18 mouse cellular contexts compared by ENCODE assay signal in the genomic region with DNA sequence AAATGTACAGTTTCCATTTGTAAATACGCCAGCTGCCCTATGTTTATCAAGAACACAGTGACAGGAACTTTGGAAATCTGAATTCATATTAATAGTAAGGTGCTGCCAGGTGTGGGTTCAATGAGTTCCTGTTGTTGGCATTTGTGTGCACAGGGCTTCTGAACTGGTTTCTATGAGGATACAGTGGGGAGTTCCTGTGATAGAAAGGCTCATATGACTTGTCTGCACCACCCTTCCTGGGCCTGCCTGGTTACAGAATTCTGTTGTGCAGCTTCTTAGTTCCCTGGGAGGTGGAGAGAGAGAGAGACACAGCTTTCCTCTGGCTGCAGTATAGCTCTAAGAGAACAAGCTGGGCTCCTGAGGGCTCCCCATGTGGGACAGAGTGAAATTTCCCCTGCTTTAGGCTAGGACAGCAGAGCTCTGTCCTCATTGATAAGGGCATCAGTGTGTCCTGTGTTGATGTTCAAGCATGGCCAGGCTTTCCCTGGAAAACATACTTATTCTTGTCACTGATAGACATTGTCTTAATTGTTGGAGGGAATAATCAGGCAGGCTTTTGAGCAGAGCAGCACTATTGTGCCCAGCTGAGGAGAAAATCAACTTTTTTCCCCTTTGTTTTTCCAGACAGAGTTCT. TPM values are rescaled to one million over a fixed set of nuclear protein-coding genes. Genes with fewer than 3 reads are reported as not detected.
DNase-seq lines count a peak whose midpoint lies in the region; ATAC-seq and TF ChIP-seq lines count a peak whose summit lies in the region.
"Had no signal": no experiment of that assay in that cellular context is flagged by ENCODE, and none has a peak within 500 bp of the region (broad histone marks: within the 10 kb centered on the region; RNA-seq: fewer than 3 reads in every experiment).

No protein-coding gene starts in this region.

- H3K4me1 ChIP-seq in thymus, adult 2 months (replicated peaks; ENCODE audit: control insufficient read depth, insufficient read depth, low read length): peaks cover 8% of the 10 kb centered on the region

- H3K36me3 ChIP-seq in thymus, adult 2 months (ENCODE audit: control insufficient read depth, insufficient read depth, low read length): peaks cover 3% of the 10 kb centered on the region; the same call in 1 of the 2 replicates

- no peak overlapping the region for H3K4me3 ChIP-seq in left cerebral cortex, adult 2 months
- H3K4me3 ChIP-seq in thymus, adult 2 months (ENCODE audit: control insufficient read depth, insufficient read depth, low read length): no peak overlapping the region
- H3K4me3 ChIP-seq: liver, embryonic 13.5 days had no signal

- no peak for TF ChIP-seq POLR2A in thymus, adult 2 months (IDR thresholded peaks at IDR 0.05; ENCODE audit: control insufficient read depth, extremely low read depth, insufficient read depth, low read length, poor library complexity)

- H3K27me3 ChIP-seq in thymus, adult 2 months (ENCODE audit: control insufficient read depth, insufficient read depth, low read length): no peaks in the 10 kb centered on the region
- H3K27me3 ChIP-seq: liver, embryonic 13.5 days had no signal

- TF ChIP-seq CTCF in left cerebral cortex, adult 2 months (IDR thresholded peaks at IDR 0.05): no peak
- no peak for TF ChIP-seq CTCF in thymus, adult 2 months (IDR thresholded peaks at IDR 0.05; ENCODE audit: borderline replicate concordance, control insufficient read depth, extremely low read depth, insufficient read depth, low read length, poor library complexity)

- peak; percentile 32 for ATAC-seq in activated CD4-positive, CD25-positive, alpha-beta regulatory T cell, adult 4 months
- ATAC-seq: forebrain, embryonic 16.5 days; intestine, embryonic 16.5 days had no signal

- peak overlapping the region; percentile 54 for H3K27ac ChIP-seq in left cerebral cortex, adult 2 months
- H3K27ac ChIP-seq in thymus, adult 2 months (ENCODE audit: control insufficient read depth, insufficient read depth, low read length): no peak overlapping the region
- H3K27ac ChIP-seq: liver, embryonic 13.5 days had no signal

- peak; percentile 92 for DNase-seq in heart, adult 11 months
- DNase-seq in heart, postnatal 25 days (ENCODE audit: low spot score): no peak
- no peak for DNase-seq in left cerebral cortex, adult 2 months (ENCODE audit: extremely low spot score in 1 of 2, low spot score in 2 of 2)
- DNase-seq in left cerebral cortex, postnatal 36 days (ENCODE audit: low spot score in 2 of 2): no peak
- peak; percentile 38 for DNase-seq in lung, postnatal 25 days (ENCODE audit: low spot score)
- DNase-seq in thymus, adult 2 months: no peak
- DNase-seq in layer of hippocampus, adult 11-12 months (ENCODE audit: low spot score): no peak
- DNase-seq: adrenal gland, postnatal 10 days; cerebellum, postnatal 10 days; gastrocnemius, postnatal 36 days; kidney, postnatal 14 days; left cerebral cortex, postnatal 4 days; liver, embryonic 13.5 days; midbrain, embryonic 14.5 days; right cerebral cortex, postnatal 14 days had no signal

- intact Hi-C loops in heart, postnatal 25 days (cut with DNase I): no loop called here
- intact Hi-C loops in left cerebral cortex, adult 2 months (cut with DNase I): no loop called here
- intact Hi-C loops in left cerebral cortex, postnatal 36 days (cut with DNase I): no loop called here

- 86% methylated on average over 1 of the region's 1 CpGs for WGBS in thymus, adult 2 months

RNA-seq across cellular contexts. Expression of gene Ippk, which starts 7.1 kb away (rescaled TPM):
- 1 to 10 TPM; 5.6 to 6.4 TPM for total RNA-seq in heart, postnatal 25 days (2021)
- total RNA-seq in left cerebral cortex, adult 2 months (2021): 10 to 100 TPM; 17.7 to 18.0 TPM
- 10 to 100 TPM; 13.8 to 17.2 TPM for total RNA-seq in left cerebral cortex, postnatal 36 days (2021)
- polyA plus RNA-seq in activated CD4-positive, CD25-positive, alpha-beta regulatory T cell, adult 4 months (2017; shearing (Covaris generic)): 1 to 10 TPM; 2.7 to 4.6 TPM
- 6.7 and 7.1 TPM in 2 replicates for polyA plus RNA-seq in thymus, adult 2 months (2012; rRNA removed)

Comparison
In these comparisons a context has a peak if more than half of its experiments do, and no peak if none do; other contexts are left out.
1. DNase-seq: peak in heart, adult 11 months (single experiment) and lung, postnatal 25 days (single experiment); none in heart, postnatal 25 days (single experiment), left cerebral cortex, adult 2 months (0 of 2), left cerebral cortex, postnatal 36 days (0 of 2), thymus, adult 2 months (single experiment) and layer of hippocampus, adult 11-12 months (single experiment).